Mouse (Mus musculus) leukemia stem cell, adult 10-12 weeks (primary cell): ENCODE measurements around the gene Olfr1065. TPM values are rescaled to one million over a fixed set of nuclear protein-coding genes. Genes with fewer than 3 reads are reported as not detected.

ENCODE experiments used
- polyA plus RNA-seq: library from polyadenylated mRNA; stranded (reverse); fragments of >175 nt; gene quantifications from 2 replicates; pipeline ENCODE4 v1.2.3, GENCODE M21; 2012; ENCODE audit warnings: low replicate concordance

Olfr1065 gene
- not detected in 2 replicates for polyA plus RNA-seq

GRCm38 (mm10) chr2:86450491-86450890 is at the start of gene Olfr1065:
Olfr1065 (minus strand) TSS chr2:86450591.

GRCm38 (mm10) chr2:86487286-86487685 is 36.9 kb upstream of the Olfr1065 start, which contains the start of gene Olfr228:
Olfr228 (minus strand) TSS chr2:86487386.

GRCm38 (mm10) chr2:86456169-86456568 is 5.8 kb upstream of the Olfr1065 start, which contains the start of gene Olfr1066:
Olfr1066 (minus strand) TSS chr2:86456269.

GRCm38 (mm10) chr2:86426649-86427048 is 23.7 kb downstream of the Olfr1065 start, which contains the start of gene Olfr1062:
Olfr1062 (minus strand) TSS chr2:86426749.

GRCm38 (mm10) chr2:86413950-86414349 is 36.4 kb downstream of the Olfr1065 start, which contains the start of gene Olfr1061:
Olfr1061 (minus strand) TSS chr2:86414050.

Other genes with a start within 250 kb of the Olfr1065 start
- not detected in 2 replicates for gene Olfr1045, start 247.6 kb downstream of the Olfr1065 start, polyA plus RNA-seq
- not detected in 2 replicates for gene Olfr1046, start 231.3 kb downstream of the Olfr1065 start, polyA plus RNA-seq
- gene Olfr1047, start 219.2 kb downstream of the Olfr1065 start, polyA plus RNA-seq: not detected in 2 replicates
- not detected in 2 replicates for gene Olfr1048, start 210.3 kb downstream of the Olfr1065 start, polyA plus RNA-seq
- not detected in 2 replicates for gene Olfr1049, start 192.3 kb downstream of the Olfr1065 start, polyA plus RNA-seq
- not detected in 2 replicates for gene Olfr1051, start 171.5 kb downstream of the Olfr1065 start, polyA plus RNA-seq
- gene Olfr1052, start 158.1 kb downstream of the Olfr1065 start, polyA plus RNA-seq: not detected in 2 replicates
- not detected in 2 replicates for gene Olfr1053, start 135.3 kb downstream of the Olfr1065 start, polyA plus RNA-seq
- not detected in 2 replicates for gene Olfr1054, start 115.2 kb downstream of the Olfr1065 start, polyA plus RNA-seq
- not detected in 2 replicates for gene Olfr1055, start 100.3 kb downstream of the Olfr1065 start, polyA plus RNA-seq
- gene Olfr1056, start 88.1 kb downstream of the Olfr1065 start, polyA plus RNA-seq: not detected in 2 replicates
- not detected in 2 replicates for gene Olfr1057, start 72.2 kb downstream of the Olfr1065 start, polyA plus RNA-seq
- not detected in 2 replicates for gene Olfr1058, start 62.0 kb downstream of the Olfr1065 start, polyA plus RNA-seq
- not detected in 2 replicates for gene Olfr1061, start 36.5 kb downstream of the Olfr1065 start, polyA plus RNA-seq
- gene Olfr1062, start 23.8 kb downstream of the Olfr1065 start, polyA plus RNA-seq: not detected in 2 replicates
- not detected in 2 replicates for gene Olfr1066, start 5.7 kb upstream of the Olfr1065 start, polyA plus RNA-seq
- gene Olfr228, start 36.8 kb upstream of the Olfr1065 start, polyA plus RNA-seq: not detected in 2 replicates
- gene Olfr1076, start 57.9 kb upstream of the Olfr1065 start, polyA plus RNA-seq: not detected in 2 replicates
- not detected in 2 replicates for gene Olfr1079, start 91.9 kb upstream of the Olfr1065 start, polyA plus RNA-seq
- gene Olfr1080, start 107.6 kb upstream of the Olfr1065 start, polyA plus RNA-seq: not detected in 2 replicates
- not detected in 2 replicates for gene Olfr1082, start 148.4 kb upstream of the Olfr1065 start, polyA plus RNA-seq
- gene Olfr1084, start 189.1 kb upstream of the Olfr1065 start, polyA plus RNA-seq: not detected in 2 replicates
- not detected in 2 replicates for gene Olfr1085, start 211.4 kb upstream of the Olfr1065 start, polyA plus RNA-seq
- not detected in 2 replicates for gene Olfr1086, start 229.5 kb upstream of the Olfr1065 start, polyA plus RNA-seq
- gene Olfr1087, start 247.8 kb upstream of the Olfr1065 start, polyA plus RNA-seq: 0.05 TPM in 1 of 2 replicates, not detected in the other